ENCODE assay signal across 28 mouse cellular contexts in the genomic region with DNA sequence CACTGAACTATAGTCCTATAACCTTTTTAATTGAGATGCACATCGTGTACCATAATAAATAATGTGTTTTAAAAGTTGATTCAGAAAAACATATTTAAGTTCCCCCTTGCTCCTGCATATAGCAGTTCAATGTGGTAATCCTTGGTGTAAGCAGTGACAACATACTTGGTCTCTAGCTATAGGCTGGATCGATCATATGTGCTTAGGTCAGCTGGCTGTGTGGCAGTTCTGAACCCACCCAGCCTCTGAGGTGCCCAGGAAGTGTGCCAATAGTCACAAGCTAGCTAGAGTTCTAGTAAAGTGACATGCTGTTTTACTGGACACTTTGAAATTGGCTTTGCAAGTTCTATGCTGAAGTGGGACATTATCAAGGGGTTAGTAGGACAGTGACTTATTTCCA.
"Had no signal": no experiment of that assay in that cellular context is flagged by ENCODE, and none has a peak within 500 bp of the region (broad histone marks: within the 10 kb centered on the region; RNA-seq: fewer than 3 reads in every experiment).

No protein-coding gene starts in this region.

- H3K27ac ChIP-seq: embryonic facial prominence, embryonic 10.5 days; embryonic facial prominence, embryonic 12.5 days; embryonic facial prominence, embryonic 13.5 days; embryonic facial prominence, embryonic 15.5 days; forebrain, embryonic 10.5 days; forebrain, embryonic 12.5 days; forebrain, embryonic 13.5 days; forebrain, embryonic 15.5 days; gastrocnemius, adult 2 months; heart, adult 2 months had no signal

- H3K4me1 ChIP-seq: embryonic facial prominence, embryonic 10.5 days; embryonic facial prominence, embryonic 12.5 days; embryonic facial prominence, embryonic 13.5 days; forebrain, embryonic 12.5 days; forebrain, embryonic 13.5 days had no signal

- ATAC-seq: forebrain, embryonic 13.5 days; forebrain, embryonic 14.5 days; forebrain, embryonic 15.5 days; forebrain, embryonic 16.5 days; forebrain, postnatal 0 days had no signal

- H3K36me3 ChIP-seq: embryonic facial prominence, embryonic 10.5 days; embryonic facial prominence, embryonic 12.5 days; embryonic facial prominence, embryonic 13.5 days; embryonic facial prominence, embryonic 15.5 days; forebrain, embryonic 12.5 days; forebrain, embryonic 15.5 days had no signal

- H3K4me3 ChIP-seq: embryonic facial prominence, embryonic 10.5 days; embryonic facial prominence, embryonic 12.5 days; embryonic facial prominence, embryonic 13.5 days; embryonic facial prominence, embryonic 15.5 days; erythroblast, embryonic 14.5 days; forebrain, embryonic 10.5 days; forebrain, embryonic 12.5 days; forebrain, embryonic 13.5 days; forebrain, embryonic 15.5 days; gastrocnemius, adult 2 months; heart, adult 2 months had no signal

- H3K9me3 ChIP-seq: embryonic facial prominence, embryonic 10.5 days; embryonic facial prominence, embryonic 12.5 days; embryonic facial prominence, embryonic 13.5 days; embryonic facial prominence, embryonic 15.5 days; forebrain, embryonic 10.5 days; forebrain, embryonic 12.5 days; forebrain, embryonic 13.5 days; forebrain, embryonic 15.5 days had no signal

- H3K27me3 ChIP-seq: embryonic facial prominence, embryonic 12.5 days; embryonic facial prominence, embryonic 13.5 days; embryonic facial prominence, embryonic 15.5 days; forebrain, embryonic 12.5 days; forebrain, embryonic 13.5 days; forebrain, embryonic 15.5 days had no signal

- DNase-seq: cerebellum, adult 8-10 months; cerebellum, adult 9-10 months; cerebellum, adult 9-11 months; cerebellum, postnatal 10 days; cerebellum, postnatal 14 days; cerebellum, postnatal 25 days; cerebellum, postnatal 36 days; embryo, embryonic 11 days; forebrain, postnatal 0 days; gastrocnemius, adult 2 months; gastrocnemius, postnatal 10 days; gastrocnemius, postnatal 14 days; gastrocnemius, postnatal 25 days; gastrocnemius, postnatal 36 days; heart, adult 11 months; heart, adult 18-20 months; heart, adult 2 months had no signal
